Mouse (Mus musculus): ENCODE data around the gene Bicdl1. TPM values are rescaled to one million over a fixed set of nuclear protein-coding genes. Genes with fewer than 3 reads are reported as not detected.
A peak's percentile ranks its signal among the peaks of the same experiment; 100 is the strongest.

The Bicdl1 gene
- total RNA-seq, 2 experiments from 2014 or later: 118 to 125 TPM

DNA sequence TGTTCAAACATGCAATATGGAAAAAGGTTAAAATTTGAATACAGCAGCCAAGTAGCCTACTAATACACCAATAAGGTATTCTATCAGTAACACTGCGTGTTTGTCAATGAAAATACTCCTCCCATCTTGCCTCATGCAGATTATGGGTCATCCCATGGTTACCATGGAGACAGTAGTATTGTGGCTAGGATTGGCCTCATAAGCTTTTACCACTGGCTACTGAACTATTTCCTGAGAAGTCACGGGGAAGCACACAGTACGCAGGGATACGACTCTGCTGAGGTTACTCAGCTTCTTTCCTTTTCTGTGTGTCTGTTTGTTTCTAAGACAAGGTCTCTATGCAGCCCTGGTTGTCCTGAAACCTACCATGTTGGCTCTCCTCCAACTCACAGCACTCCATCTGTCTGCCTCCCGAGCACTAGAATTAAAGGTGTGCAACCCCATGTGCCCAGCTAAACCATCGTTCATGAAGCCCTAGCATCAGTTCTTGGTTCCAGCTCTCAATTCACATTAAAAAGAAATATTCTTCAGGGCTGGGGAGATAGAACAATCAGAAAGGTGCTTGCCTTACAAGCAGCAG is 36.1 kb downstream of the Bicdl1 start:
- DNase-seq (ENCODE audit: low spot score in 2 of 2): peak in 1 of 2 experiments; percentile 17
- intact Hi-C loops (cut with DNase I): no loop called here

DNA sequence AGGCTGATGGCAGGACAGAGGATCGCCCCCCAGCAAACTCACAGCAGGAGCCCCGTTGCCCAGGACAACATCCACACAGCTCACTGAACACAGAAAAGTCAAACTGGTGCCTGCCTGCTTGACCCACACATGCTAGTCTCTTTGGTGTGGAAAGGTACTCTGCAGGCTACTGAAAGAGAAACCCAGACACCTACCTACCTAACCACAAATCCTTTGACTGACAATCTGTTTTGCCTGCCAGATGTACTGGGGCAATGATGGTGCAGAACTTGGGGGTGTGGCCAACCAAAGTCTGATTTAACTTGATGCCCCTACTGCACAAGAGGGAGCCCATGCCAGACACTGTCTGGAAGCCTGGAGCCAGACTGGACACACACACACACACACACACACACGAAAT is 38.1 kb downstream of the Bicdl1 start:
- no peak for DNase-seq (ENCODE audit: low spot score in 2 of 2)
- intact Hi-C loops (cut with DNase I): no loop called here

DNA sequence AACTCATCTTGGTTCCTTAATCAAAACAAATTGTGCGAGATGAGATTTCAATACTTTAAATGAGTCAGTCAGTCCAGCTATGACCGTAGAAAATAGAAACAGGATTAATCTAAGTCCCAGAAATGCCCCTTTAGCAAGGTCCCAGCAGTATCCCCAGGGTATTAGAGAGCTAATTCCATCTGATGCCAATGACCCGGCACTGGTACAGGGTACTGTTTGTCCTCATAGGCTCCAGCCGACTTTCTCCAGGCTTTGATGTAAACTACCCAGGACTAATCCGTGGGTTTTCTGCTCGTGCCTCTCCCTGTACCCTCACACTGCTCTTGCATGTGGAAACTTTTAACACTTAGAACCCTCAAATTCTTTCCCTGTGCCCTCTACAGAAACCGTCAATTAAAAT is 44.7 kb downstream of the Bicdl1 start:
- DNase-seq (ENCODE audit: low spot score in 2 of 2): no peak
- intact Hi-C loops (cut with DNase I): no loop called here

DNA sequence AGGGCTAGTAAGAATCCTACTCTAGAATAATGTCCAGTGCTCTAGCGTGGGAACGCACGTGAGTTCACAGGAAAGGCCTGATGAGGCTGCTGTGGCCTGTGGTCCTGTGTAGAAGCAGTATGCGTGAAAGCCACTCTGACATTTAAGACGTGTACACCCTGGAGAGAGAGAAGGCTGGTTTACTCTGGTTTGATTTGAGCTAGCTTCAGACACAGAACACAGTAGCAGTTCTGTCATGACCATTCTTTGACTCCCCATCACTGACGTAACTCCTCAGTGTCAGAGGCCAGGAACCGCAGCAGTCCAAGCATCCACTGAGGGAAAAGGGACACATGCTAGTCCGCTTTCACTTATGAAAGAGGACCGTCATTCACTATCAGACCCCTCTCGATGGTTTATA is 46.3 kb downstream of the Bicdl1 start:
- no peak for DNase-seq (ENCODE audit: low spot score in 2 of 2)
- intact Hi-C loops (cut with DNase I): no loop called here

DNA sequence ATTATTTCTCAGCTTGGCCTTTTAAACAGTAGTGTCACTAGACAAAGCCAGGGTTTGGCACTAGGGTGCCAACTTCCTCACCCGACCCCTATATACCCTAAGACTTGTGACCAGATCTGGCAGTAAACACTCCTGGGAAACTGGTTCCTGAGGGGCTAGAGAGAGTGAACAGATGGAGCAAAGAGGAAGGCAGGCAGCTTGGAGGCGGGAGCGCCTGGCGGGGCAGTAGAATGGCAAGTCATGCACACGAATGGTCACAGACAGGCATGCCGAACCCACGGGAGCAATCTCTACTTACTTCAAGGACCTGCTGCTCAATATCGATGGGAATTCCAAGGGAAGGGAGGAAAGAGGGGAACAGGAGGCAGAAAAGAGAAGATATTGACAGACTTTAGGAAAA is 59.6 kb downstream of the Bicdl1 start:
- no peak for DNase-seq (ENCODE audit: low spot score in 2 of 2)
- intact Hi-C loops (cut with DNase I): no loop called here

DNA sequence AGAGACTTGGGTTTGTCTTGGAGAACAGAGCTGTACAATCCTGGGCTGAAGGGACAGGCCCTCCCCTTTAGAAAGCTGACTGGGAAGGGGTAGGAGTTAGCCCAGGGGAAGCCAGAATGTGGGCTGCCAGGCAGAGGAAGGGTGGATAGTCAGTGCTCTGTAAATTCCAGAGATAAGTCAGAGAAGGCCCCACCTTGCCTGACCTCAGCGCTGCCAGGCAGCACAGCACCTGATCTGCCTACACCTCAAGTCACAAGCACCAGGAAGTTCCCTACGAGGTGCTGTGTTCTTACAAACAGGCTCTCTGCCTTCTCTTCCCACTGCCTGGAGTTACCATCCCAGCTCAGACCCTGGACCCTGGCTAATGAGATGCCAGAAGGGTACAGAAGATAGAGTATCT is 61.0 kb downstream of the Bicdl1 start:
- intact Hi-C loops (cut with DNase I): no loop called here
- DNase-seq (ENCODE audit: low spot score in 2 of 2): no peak

DNA sequence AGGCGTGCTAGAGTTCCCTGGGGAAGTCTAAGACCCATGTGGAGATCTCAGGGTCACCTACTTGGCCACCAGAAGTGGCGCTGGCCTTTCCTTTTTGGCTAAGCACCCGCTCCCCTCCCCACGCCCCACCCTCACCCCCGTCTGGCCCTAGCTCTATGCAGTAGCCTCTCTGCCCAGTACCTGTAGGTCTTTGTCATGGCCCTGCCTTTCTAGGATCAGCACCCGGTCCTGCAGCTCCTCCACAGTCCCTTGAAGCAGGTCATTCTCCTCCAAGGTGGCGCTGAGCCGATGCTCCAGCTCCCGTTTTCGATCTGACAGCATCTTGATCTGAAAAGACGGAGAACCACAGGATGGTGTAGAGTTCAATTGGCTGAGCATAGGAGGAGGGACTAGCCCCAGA is 61.4 kb downstream of the Bicdl1 start:
- DNase-seq (ENCODE audit: low spot score in 2 of 2): no peak
- intact Hi-C loops (cut with DNase I): no loop called here

DNA sequence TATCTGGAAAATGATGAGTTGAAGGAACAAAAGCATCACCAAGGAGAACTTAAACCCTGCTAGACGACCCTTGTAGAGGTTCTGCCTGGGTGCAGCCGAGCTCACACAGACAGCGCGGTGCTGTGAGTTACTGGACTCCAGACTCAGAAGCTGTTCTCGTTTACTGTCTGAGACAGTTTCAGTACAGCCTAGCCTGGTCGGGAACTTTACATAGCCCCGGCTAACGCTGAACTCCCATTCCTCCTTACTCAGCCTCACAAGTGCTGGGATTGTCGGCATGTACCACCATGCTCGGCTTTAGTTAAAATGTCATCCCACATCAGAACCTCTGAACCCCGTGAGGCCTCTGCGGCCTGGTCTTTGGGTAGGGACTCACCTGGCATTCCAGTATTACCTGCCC is 62.4 kb downstream of the Bicdl1 start:
- DNase-seq (ENCODE audit: low spot score in 2 of 2): no peak
- intact Hi-C loops (cut with DNase I): no loop called here

DNA sequence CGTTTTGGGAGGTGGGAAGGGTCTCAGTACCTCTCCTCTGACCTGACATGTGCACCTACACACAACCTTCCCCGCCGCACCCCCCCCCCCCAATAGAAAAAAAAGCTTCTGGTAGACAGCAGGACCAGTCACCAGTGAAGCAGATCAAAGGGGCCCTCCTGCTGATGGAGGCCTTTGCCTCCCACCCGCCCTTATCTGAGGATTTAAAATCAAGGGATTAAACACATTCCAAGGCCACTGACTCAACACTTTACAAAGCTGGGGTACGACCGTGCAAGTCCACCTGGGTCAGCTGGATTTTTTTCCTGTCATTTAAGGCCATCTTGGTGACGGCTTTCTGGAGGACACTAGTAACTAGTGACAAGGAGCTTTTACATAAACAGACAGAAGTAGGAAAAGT is 63.5 kb downstream of the Bicdl1 start:
- no peak for DNase-seq (ENCODE audit: low spot score in 2 of 2)
- intact Hi-C loops (cut with DNase I): no loop called here

DNA sequence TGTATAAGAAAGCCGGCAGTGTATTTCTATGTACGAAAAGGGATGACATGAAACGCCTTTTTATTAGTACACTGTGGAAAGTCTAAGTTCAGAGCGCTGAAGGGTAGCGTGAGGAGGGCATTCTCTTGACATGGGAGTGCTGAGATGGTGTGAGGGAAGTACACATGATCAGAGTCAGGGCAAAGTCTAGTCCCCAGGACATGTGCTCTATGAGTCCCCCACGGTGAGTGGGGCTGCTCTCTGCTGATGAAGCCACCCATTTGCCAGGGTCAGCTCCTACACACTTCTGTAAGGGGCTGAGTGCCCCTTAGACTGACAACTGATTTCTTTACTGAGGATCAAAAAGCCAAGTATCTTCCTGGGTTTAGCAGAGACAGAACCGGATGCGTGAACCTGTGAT is 64.2 kb downstream of the Bicdl1 start:
- intact Hi-C loops (cut with DNase I): no loop called here
- no peak for DNase-seq (ENCODE audit: low spot score in 2 of 2)

DNA sequence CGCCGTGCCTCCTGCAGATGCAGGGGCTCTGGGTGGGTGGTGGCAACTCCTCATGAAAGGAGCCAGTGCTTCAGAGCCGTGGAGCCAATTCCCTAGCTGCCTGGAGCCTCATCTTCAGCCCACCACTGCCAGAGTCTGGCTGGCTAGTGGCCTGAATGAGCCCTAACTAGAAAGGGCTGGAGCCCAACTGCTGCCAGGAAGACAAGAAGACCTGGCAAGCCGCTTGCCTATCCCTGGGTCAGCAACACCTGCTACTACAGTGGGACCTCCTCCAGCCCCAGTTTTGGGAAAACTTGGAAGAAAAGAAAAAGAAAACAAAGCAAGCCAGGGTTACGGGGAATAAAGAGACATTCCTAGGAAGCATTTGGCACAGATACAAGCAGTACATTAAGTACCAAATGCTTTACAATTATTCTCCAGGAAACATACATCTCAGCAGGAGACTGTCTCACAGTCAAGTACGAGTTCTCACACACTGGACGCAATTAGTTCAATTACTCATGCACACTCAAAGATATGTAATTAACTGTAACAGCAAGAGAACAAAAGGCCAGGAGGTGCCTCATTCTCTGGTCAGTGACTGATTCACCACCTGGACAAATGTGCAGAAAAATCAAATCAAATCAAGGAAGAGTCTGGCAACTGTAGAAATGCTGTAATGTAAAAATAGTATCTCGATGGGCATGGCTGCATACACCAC is 64.9 kb downstream of the Bicdl1 start:
- intact Hi-C loops (cut with DNase I): no loop called here
- DNase-seq (ENCODE audit: low spot score in 2 of 2): no peak

DNA sequence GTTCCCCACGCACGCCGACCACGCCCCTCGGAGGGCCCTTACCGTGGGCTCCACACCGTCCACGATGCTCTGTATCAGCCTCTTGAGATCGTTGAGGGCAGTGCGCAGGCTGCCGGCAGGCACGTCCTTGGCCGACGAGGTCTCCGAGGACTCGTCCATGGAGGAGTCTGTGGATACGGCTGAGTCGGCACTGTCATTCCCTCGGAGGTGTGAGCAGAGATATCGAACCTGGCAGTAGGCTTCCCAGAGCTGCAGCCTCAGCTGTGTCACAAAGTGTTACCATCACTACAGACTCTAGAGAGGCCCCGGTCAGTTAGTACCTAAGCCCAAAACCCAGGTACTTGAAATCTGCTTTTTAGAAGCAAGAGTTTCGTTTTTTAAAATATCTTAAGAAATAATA is 68.8 kb downstream of the Bicdl1 start:
- intact Hi-C loops (cut with DNase I): no loop called here
- no peak for DNase-seq (ENCODE audit: low spot score in 2 of 2)

DNA sequence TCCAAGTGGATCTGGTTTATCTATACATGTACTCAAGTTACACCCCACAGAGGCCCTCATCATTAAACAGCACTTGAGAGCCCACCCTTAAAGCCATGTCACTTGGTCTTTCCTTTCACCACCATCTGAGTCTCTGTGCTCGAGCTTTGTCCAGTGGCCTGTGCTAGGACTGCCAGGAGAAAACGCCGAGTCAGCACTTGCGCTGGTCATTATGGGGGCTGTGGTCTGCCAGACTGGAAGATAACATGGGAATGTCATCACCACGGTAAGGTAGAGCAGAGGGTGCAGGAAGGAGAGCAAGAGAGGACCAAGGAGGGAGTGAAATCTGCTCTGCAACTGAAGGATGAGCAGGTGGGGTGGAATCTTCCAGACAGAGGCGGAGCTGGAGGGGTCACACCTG is 73.1 kb downstream of the Bicdl1 start:
- intact Hi-C loops (cut with DNase I): loop anchor here (10.0 kb wide), 1 partner anchor 246 kb away; no protein-coding TSS in a partner anchor
- DNase-seq (ENCODE audit: low spot score in 2 of 2): no peak

DNA sequence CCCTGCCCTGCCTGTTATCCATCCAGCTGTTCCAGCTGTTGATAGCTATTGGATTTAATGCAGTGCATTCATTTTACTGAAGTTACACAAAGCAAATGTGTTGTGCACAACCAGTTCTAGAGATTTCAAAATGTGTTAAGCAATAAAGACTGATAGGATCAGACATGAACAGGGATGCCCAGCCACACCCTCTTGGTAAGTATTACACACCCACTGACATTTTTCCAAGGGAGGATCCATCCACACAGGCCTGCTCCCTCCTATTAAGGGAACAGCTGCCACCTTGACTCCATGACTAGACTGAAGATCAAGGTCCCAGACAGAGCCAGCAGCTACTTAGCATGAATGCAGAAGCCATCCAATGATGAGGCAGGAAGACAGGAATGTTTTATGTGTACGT is 74.2 kb downstream of the Bicdl1 start:
- no peak for DNase-seq (ENCODE audit: low spot score in 2 of 2)
- intact Hi-C loops (cut with DNase I): loop anchor here (10.0 kb wide), 1 partner anchor 248 kb away; no protein-coding TSS in a partner anchor

DNA sequence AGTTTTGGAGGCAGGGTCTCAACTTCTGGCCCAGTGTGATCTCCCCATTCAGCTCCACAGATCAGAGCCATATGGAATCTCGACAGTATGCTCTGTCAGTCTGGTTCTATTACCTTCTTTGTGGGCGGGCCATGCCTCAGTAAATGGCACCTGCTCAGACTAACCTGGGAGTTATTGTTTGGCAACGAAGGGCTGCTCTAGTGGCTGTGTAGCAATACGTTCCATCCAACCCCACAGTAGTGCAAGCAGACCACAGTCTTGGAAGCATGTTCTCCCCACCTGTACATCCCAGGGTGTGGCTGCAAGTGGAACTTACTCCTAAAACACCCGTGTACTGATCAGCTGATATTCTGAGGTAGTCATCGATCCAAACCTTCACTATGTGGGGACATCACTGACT is 74.7 kb downstream of the Bicdl1 start:
- intact Hi-C loops (cut with DNase I): loop anchor here (10.0 kb wide), 1 partner anchor 248 kb away; no protein-coding TSS in a partner anchor
- DNase-seq (ENCODE audit: low spot score in 2 of 2): no peak

DNA sequence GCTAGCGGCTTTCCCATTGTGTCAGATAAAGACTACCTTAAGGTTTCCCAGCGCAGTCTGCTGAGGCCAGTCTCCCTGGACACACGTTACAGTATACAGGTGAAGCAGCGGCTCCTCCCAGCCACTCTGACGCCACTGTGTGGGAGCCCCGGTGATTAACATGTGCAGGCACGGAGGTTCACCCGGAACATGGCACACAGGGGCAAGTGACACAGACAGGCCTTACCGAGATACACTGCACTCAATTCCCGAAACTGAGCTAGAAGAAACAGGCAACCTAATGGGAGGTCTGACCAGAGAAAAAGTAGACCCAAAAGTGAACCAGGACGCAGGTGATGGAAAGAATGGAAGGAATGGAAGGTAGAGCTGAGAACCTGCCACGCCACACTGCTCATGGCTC is 77.6 kb downstream of the Bicdl1 start:
- intact Hi-C loops (cut with DNase I): loop anchor here (2.0 to 10.0 kb wide), 2 partner anchors 79 to 251 kb away; no protein-coding TSS in a partner anchor
- DNase-seq (ENCODE audit: low spot score in 2 of 2): no peak

DNA sequence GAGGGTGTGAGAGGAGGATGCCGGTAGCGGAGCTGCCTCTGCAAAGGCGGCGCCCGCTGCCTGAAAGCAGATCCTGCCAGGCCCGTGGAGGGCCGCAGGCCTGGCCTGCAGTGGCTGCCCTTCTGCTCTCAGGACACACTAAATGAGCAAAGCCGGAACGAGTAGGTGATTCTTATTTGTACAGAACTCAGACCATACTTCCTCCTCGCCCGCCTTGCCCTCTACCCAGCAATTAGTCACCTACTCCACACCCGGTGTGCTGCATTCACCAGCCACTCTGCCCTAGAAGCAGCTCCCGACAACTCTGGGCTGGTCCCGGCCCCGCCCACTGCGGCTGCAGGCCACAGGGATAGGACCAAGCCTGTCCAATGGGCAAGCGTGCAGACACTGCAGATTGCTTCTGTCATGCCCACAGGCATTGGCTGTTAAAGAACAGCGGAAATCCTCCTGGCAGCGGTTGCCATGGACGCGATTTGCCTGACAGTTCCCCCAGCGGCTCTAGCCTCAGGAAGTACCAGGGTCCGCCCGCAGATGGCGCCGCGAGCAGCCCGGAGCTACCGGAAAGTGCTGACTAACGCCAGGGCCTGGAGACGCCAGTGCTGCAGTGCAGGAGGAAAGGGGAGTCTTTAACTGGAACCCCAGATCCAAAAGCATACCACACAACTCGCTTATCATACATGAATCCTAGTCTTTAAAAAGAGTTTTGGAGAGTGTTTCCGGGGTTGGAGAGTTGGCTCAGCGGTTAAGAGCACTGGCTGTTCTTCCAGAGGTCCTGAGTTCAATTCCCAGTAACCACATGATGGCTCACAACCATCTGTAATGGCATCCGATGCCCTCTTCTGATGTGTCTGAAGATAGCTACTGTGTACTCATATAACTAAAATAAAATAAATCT is 78.5 kb downstream of the Bicdl1 start:
- intact Hi-C loops (cut with DNase I): loop anchor here (2.0 to 10.0 kb wide), 2 partner anchors 80 to 252 kb away; no protein-coding TSS in a partner anchor
- DNase-seq (ENCODE audit: low spot score in 2 of 2): peak; percentile 100

DNA sequence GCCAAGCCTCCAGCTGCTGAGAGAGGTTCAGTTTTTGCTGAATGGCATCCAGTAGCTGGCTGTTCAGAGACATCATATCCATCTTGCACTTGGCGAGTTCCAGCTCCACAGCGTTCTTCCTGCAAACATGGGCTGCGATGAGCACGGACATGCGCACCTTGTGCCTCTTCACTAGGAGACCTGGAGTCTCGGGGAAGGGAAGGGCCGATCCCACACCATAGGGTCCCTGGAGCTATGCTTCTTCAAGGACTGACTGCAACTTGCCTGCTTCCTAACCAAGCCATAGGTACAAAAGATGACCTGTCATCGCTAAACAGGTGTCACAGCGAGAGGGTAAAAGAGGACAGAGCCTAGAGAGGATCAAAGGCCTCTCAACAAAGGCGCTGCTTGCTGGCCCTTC is 79.6 kb downstream of the Bicdl1 start:
- no peak for DNase-seq (ENCODE audit: low spot score in 2 of 2)
- intact Hi-C loops (cut with DNase I): loop anchor here (2.0 to 10.0 kb wide), 2 partner anchors 81 to 253 kb away; no protein-coding TSS in a partner anchor

DNA sequence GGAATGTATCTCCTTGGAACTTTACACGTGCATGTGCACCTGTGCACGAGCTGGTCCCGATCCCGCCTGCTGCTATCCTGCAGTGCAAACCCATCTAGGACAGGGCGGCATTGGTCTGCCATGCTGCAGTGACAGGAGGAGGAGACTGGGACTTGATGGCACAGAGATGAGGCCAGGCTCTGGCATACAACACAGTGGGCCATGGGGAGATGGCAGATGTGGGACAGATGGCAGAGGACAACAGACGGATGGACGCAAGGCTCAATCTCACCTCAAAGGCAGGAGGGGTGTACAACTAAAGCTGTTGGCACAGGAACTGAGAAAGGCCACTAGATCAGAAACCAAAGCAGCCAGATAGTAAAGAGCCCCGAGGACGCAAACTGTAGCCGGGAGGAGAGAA is 80.5 kb downstream of the Bicdl1 start:
- DNase-seq (ENCODE audit: low spot score in 2 of 2): no peak
- intact Hi-C loops (cut with DNase I): loop anchor here (10.0 kb wide), 1 partner anchor 254 kb away; no protein-coding TSS in a partner anchor

DNA sequence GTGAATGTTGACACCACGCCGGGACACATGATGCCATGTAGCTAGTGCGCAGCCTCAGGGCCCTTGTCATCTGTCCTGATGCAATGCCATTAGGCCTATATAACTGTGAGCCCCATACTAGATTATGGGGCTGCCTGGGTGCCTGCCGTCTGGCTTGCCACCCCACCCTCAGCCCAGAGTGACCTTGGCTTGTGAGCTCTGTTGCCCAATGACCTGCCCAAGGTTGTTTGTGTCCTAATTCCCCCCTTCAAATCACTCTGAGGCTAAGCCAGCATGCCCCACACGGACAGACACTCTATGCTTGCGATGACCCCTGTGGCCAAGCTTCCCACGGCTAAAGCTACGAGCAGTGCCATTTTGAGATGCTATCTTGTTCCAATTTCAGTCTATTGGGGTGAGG is 81.7 kb downstream of the Bicdl1 start:
- DNase-seq (ENCODE audit: low spot score in 2 of 2): no peak
- intact Hi-C loops (cut with DNase I): loop anchor here (10.0 kb wide), 1 partner anchor 255 kb away; no protein-coding TSS in a partner anchor

Measured in left cerebral cortex, postnatal 14 days (tissue).